Mouse (Mus musculus) brain, adult 2 months (tissue): Measurements from ENCODE around the gene Ang.

Source experiments
- DNase-seq: peaks from one replicate; pipeline ENCODE4 v3.0.0; 2011; ENCODE audit warnings: low read depth, low spot score

The Ang gene

GRCm38 (mm10) chr14:51090921-51091900, at the start of gene Ang, which contains the start of gene Rnase4:
Gene Ang, plus strand, starts transcription at chr14:51091150.
Gene Rnase4, plus strand, starts transcription at chr14:51091077.
- DNase-seq = peak; percentile 36

- no peak for DNase-seq
Measured at GRCm38 (mm10) chr14:51041769-51042168, 49.2 kb upstream of the Ang start, which contains the start of gene Rnase9. Gene Rnase9, minus strand, starts transcription at chr14:51041869.

- no peak for DNase-seq
Measured at GRCm38 (mm10) chr14:51047846-51048245, 43.1 kb upstream of the Ang start.

DNA sequence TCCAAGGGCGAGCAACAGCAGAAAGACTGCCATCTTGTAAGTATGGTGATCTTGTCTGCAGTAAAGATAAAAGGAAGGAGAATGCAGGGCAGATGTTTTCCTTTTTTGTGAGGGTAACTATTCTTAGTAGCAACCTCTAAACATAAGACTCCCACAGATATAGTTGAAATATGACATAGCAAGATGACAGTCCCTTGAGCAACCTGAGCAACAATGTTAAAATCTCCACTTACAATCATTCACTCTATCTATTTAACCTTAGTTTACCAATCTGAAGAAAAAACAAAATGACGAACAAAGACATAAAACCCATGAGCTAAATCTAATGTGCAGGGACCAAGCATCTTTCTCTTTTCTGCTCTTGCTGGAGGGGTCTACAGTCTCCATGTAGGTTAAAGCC, 40.9 kb upstream of the Ang start, which contains the start of gene Rnase11:
Gene Rnase11, minus strand, starts transcription at position 101 of the 400 bp plus-strand sequence.
- DNase-seq = no peak

- DNase-seq = no peak
Measured at GRCm38 (mm10) chr14:51051941-51052340, 39.0 kb upstream of the Ang start.

DNA sequence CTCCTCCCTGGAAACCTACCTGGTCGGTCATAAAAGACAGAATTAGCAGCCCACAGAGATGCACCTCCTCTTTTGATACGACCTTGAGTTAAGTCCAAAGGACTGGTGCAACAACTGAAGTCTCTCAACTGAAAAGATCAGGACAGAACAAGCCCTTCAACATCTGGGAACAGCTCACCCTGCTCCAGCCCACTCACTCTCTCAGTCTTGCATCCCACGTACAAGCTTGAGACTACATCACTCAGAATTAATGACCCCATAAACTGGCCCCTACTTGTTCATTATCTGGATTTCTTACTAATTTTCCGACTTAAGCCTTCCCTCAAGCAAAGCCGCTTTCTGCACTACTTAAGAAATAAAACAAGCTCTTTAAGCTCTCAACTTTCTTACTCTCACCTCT, 37.8 kb upstream of the Ang start:
- DNase-seq = no peak

DNA sequence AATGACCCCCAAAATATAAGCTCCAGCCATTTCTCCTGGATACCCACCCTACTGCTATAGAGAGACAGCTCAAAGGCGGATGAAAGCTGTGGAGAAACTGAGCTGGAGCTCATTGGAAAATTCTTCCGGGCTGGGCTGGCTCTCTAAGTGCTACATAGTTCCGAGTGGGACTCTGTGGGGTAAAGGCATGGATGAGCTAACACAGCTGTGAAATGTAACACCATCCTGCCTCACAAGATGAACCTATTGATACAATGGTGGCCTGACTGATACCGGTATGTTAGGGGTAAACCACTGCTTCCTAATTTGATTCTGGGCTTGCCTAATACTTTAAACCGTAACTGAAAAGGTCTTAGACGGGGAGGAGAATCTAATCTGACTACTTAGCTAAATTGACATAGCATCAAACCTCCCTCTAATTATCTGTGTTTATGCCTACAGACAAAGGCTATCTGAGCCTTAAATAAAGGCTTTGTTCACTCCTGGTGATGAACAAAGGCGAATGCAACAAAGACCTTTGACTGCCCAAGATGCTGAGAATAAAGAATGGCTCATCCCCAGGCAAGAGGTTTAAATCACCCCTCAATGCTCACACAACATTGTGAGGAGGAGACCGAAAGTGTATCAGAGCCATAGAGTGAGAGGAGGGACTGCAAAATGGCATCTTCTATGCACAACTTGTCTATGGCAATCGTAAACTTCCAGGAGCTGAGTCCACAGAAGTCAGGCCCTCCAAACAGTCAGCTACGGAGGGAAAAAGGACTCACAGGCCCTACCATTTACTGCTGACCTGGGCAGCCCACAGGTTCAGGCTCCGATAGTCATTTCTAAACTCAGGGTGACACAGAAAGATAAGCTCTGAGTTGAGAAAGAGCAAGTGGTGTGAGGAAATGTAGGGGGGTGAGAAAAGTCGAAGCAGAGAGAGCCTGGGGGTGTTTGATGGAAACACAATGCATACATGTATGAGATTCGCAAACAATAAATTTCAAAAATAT, 36.4 kb upstream of the Ang start:
- no peak for DNase-seq

DNA sequence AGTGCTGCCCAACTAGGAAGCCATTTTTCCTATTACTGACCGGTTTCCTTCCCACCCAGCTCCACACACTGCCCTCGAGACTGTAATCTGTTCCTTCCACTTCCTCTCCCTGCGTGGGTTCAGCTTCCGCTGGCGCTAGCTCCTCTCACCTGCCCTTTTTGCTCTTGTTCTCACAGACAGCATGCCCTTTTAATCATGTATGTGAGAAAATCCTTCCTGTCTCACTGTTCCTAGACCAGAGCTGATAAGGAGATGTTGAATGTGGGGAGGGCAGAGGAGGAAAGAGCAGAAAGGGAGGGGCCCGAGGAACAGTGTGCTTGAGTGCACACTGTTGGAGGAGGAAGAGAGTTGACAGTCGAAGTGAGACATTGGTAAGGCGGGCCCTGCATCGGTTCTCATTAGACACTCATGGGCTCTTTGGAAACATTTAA, 33.5 kb upstream of the Ang start, which contains the start of gene Rnase12:
Gene Rnase12, minus strand, starts transcription at position 261 of the 431 bp plus-strand sequence.
- DNase-seq = no peak

- no peak for DNase-seq
Measured at GRCm38 (mm10) chr14:51060761-51061160, 30.2 kb upstream of the Ang start.

- no peak for DNase-seq
Measured at GRCm38 (mm10) chr14:51068956-51069355, 22.0 kb upstream of the Ang start.

GRCm38 (mm10) chr14:51069617-51070016, 21.3 kb upstream of the Ang start:
- peak; percentile 25 for DNase-seq

DNA sequence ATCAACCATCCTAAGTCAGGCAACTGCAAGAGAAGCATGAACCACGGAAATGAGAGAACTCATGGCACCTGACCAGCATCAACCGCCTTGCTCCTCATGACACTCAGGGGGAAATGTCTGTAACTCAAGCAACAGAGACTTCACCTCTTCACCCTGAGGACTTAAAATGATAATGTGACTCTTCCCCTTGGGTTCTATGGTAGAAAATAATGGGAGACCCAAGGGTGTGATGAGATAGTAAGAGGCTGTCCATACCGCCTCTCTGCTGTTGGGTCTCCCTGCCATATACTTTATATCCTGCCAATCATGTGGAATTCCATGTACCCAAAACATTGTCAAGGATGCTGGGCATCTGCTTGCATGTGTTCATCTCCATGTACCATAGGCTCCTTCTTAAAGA, 16.6 kb upstream of the Ang start, which contains the start of gene Olfr750:
Gene Olfr750, minus strand, starts transcription at position 101 of the 400 bp plus-strand sequence.
- no peak for DNase-seq

DNA sequence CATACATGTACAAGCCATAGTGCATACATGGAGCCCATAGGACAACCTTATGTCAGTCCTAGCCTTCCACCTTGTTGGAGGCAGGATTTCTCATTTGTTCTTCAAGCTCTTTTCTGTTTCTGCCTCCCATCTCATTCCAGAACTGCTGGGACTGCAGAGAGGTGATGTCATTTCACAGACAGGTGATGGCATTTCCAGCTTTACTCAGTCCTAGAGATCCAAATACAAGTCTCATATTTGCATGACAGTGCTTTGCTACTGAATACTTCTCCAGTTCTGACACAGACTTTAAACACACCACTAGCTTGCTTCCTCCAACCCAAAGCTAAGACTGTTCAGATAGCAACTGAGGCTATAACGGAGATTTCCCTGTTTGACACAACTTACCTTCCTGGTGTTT, 11.8 kb upstream of the Ang start:
- DNase-seq = no peak

DNA sequence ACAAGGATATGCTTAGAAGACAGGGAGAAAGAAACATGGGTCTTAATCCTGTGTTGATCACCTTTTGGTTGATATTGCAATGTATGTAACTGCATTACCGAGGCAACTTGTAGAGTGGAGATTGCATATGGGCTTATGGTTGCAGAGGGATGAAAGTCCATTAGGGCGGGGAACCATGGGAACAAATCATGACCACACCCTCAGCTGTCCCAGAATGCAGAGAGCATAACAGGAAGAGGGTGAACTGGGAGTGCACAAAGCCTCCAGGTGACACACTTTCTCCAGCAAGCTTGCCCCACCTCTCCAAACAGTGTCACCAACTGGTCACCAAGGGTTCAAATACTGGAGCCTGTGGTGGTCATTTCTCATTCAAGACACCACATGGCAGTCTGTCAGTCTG, 9.9 kb upstream of the Ang start:
- DNase-seq = no peak

- peak; percentile 67 for DNase-seq
Measured at GRCm38 (mm10) chr14:51082599-51083581, 8.1 kb upstream of the Ang start.

DNA sequence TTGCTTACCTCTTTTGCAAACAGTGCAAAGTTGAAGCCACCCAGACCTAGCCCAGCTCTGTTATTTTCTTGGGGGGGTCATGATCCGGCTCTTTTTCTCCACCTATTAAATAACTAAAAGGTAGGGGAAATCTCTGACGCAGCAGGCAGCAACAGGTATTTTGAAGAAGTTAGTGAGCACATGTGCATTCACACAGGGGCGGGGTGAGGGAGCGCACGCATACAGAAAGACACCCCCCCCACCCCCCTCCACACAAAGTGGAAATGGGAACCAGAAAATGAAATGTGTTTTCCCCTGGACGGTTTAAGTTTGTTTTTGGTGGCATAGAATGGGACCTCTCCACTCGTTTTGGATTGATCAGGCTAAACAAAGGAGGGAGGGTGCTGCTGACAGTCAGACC, 7.1 kb upstream of the Ang start:
- DNase-seq = peak; percentile 31

DNA sequence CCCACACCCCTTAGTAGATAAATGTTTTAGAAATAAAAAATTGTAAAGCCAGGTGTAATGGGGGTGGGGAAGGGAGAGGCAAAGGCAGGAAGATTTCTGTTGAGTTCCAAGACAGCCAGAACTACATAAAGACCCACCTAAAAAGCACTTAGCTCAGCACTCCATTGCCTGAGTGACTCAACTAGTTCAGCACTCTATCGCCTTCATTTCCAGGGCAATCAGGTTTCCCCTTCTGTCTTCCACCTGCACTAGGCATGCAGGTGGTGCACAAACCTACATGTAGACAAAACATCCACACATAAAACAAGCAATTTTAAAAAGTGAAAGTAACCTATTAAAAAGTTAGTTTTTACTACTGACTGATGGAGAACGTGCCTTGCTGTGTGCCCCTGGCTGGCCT, 5.9 kb upstream of the Ang start:
- DNase-seq = no peak

DNA sequence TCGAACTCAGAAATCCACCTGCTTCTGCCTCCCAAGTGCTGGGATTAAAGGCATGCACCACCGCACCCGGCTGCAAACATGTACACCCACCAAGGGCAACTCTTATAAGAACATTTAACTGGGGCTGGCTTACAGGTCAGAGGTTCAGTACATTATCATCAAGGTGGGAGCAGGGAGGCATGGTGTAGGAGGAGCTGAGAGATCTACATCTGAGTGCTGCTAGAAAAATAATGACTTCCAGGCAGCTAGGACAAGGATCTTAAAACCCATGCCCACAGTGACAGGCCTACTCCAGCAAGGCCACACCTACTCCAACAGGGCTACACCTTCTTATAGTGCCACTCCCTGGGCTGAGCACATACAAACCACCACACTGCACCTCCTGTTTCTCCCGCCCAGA, 5.0 kb upstream of the Ang start:
- no peak for DNase-seq

GRCm38 (mm10) chr14:51087762-51088161, 3.2 kb upstream of the Ang start:
- DNase-seq = peak; percentile 24
